Mouse (Mus musculus): ENCODE measurements around the gene Kcnk5.

GRCm38 (mm10) chr14:20155718-20156117, 25.9 kb downstream of the Kcnk5 start:
- TF ChIP-seq CTCF (IDR thresholded peaks at IDR 0.05; ENCODE audit: low read depth, low read length) (no peak), POLR2A (IDR thresholded peaks at IDR 0.05; ENCODE audit: extremely low read depth, insufficient read depth, low read length) (no peak)
